Mouse (Mus musculus) kidney, adult 2 months (tissue): Measurements from ENCODE around the gene Zfp143. TPM values are rescaled to one million over a fixed set of nuclear protein-coding genes. Genes with fewer than 3 reads are reported as not detected.

Source experiments
- DNase-seq: peaks from one replicate; pipeline ENCODE4 v3.0.0; 2021
- H3K27ac ChIP-seq: fragments of 200-500 bp; 2 replicates; pipeline ENCODE4 v1.5.1; 2012; ENCODE audit warnings: low read depth, low read length, control low read depth, inconsistent platforms; ENCODE audit not compliant: insufficient read depth
- H3K27me3 ChIP-seq: fragments of 200-500 bp; replicated peaks from 2 replicates; pipeline ENCODE4 v1.6.1; 2012; ENCODE audit warnings: mild to moderate bottlenecking, moderate library complexity, low read length, inconsistent platforms; ENCODE audit not compliant: control insufficient read depth, insufficient read depth
- H3K36me3 ChIP-seq: fragments of 200-500 bp; 2 replicates; pipeline ENCODE4 v1.6.1; 2012; ENCODE audit warnings: mild to moderate bottlenecking, moderate library complexity, low read length, inconsistent platforms; ENCODE audit not compliant: control insufficient read depth, insufficient read depth
- H3K4me1 ChIP-seq: fragments of 200-500 bp; 2 replicates; pipeline ENCODE4 v1.6.1; 2011; ENCODE audit warnings: low read length; ENCODE audit not compliant: control insufficient read depth, insufficient read depth
- H3K4me3 ChIP-seq: fragments of 200-500 bp; 2 replicates; pipeline ENCODE4 v1.5.1; 2011; ENCODE audit warnings: mild to moderate bottlenecking, low read depth, low read length, control low read depth; ENCODE audit not compliant: insufficient read depth
- CTCF ChIP-seq: fragments of 200-500 bp; conservative IDR thresholded peaks from 2 replicates; pipeline ENCODE4 v1.5.1; 2011; ENCODE audit warnings: low read depth, mild to moderate bottlenecking, control low read depth, low read length, moderate library complexity, mixed read lengths; ENCODE audit not compliant: insufficient read depth, insufficient read length
- POLR2A ChIP-seq: fragments of 200-500 bp; IDR thresholded peaks from one replicate; pipeline ENCODE4 v1.6.1; 2011; ENCODE audit warnings: low read depth, low read length, control low read depth
- WGBS: fragments of 180-500 bp; shearing (Covaris S2); methylation state at CpG from one replicate; pipeline ENCODE4 v1.1.7; 2018; 5-methylcytosine and 5-hydroxymethylcytosine counted together
- polyA plus RNA-seq: library from polyadenylated mRNA; depleted of rRNA; stranded (reverse); fragments of >200 nt; gene quantifications from 2 replicates; pipeline ENCODE4 v1.2.3, GENCODE M21; 2012

Zfp143 gene
- polyA plus RNA-seq, 1 experiment = 9.4 TPM

DNA sequence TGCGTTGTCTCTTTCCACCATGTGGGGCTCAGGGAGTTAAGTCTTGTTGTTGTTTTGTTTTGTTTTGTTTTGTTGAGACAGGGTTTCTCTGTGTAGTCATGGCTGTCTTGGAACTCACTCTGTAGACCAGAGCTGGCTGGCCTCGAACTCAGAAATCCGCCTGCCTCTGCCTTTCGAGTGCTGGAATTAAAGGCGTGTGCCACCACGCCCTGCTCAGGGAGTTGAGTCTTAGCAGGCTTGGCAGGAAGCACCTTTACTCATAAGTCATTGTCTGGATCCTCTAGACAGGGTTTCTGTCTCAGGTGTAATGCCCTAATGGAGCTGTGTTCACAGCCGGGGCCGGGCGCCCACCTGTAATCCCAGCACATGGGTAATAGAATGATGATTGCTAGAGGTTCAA lies 2.7 kb downstream of the Zfp143 start:
- no peak overlapping the region for H3K27ac ChIP-seq
- H3K27me3 ChIP-seq = no peaks in the 10 kb centered on the region
- no peaks in the 10 kb centered on the region; the same call in 1 of the 2 replicates for H3K36me3 ChIP-seq
- TF ChIP-seq POLR2A (no peak), CTCF (no peak)
- H3K4me3 ChIP-seq = no peak overlapping the region
- DNase-seq = no peak
- 97% methylated on average over 9 of the region's 9 CpGs for WGBS
- H3K4me1 ChIP-seq = peaks cover 5% of the 10 kb centered on the region; the same call in 1 of the 2 replicates

- Histone ChIP-seq H3K36me3 (peaks cover 2% of the 10 kb centered on the region), H3K4me3 (no peak overlapping the region), H3K27ac (no peak overlapping the region), H3K4me1 (no peaks in the 10 kb centered on the region), H3K27me3 (no peaks in the 10 kb centered on the region)
- no peak for TF ChIP-seq CTCF
- TF ChIP-seq POLR2A = no peak
- DNase-seq = no peak
- 82% methylated on average over 2 of the region's 2 CpGs for WGBS
These were observed 8.1 kb downstream of the Zfp143 start for GRCm38 (mm10) chr7:110069070-110069469.

DNA sequence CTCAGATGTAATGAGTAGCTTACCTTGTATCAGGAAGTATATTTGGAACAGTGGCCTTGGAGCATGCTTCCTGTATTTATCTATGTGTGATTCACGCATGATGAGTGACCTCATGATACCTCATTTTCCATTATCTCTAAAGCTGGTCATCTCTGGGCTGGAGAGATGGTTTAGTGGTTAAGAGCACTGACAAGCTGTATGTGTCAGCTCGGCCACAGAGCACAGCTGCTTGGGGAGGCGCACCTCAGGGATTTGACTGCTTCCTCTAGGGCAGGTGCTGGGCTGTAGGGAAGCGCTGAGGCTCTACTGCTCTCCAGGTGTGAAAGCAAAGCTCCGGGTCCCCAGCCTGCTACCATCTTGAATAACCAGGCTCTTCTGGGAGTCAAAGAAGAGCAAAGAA lies 17.2 kb downstream of the Zfp143 start:
- Histone ChIP-seq H3K36me3 (peaks cover 7% of the 10 kb centered on the region; the same call in 1 of the 2 replicates), H3K27ac (no peak overlapping the region), H3K4me3 (no peak overlapping the region), H3K4me1 (no peaks in the 10 kb centered on the region), H3K27me3 (no peaks in the 10 kb centered on the region)
- DNase-seq = no peak
- WGBS = 93% methylated on average over 5 of the region's 5 CpGs
- no peak for TF ChIP-seq POLR2A
- no peak for TF ChIP-seq CTCF

GRCm38 (mm10) chr7:110083386-110084165 lies 22.6 kb downstream of the Zfp143 start:
- Histone ChIP-seq H3K27ac (no peak overlapping the region), H3K36me3 (peaks cover 1% of the 10 kb centered on the region), H3K4me3 (no peak overlapping the region), H3K4me1 (no peaks in the 10 kb centered on the region; the same call in 1 of the 2 replicates), H3K27me3 (no peaks in the 10 kb centered on the region)
- no peak for TF ChIP-seq POLR2A
- peak; percentile 32; the same call in 1 of the 2 replicates for TF ChIP-seq CTCF
- 61% methylated on average over 13 of the region's 13 CpGs for WGBS
- peak; percentile 69 for DNase-seq

DNA sequence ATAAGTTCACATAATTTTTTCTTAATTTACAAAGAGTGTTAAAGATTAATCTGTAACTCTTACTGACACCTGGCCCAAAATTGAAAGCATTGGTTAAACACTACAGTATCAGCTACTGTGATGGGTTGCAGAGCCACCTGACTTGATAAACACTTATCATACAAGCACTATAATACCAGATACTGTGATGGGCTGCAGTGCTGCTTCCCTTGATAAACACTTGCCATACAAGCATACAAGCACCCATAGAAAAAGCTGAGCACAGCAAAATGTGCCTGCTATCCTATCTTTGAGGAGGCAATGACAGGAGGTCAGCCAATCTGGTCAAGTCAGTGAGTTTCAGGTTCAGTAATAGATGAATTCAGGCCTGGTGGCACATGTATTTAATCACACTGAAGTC lies 24.2 kb downstream of the Zfp143 start:
- TF ChIP-seq CTCF = no peak
- TF ChIP-seq POLR2A = no peak
- no peaks in the 10 kb centered on the region; the same call in 1 of the 2 replicates for H3K4me1 ChIP-seq
- DNase-seq = no peak
- no peak overlapping the region for H3K27ac ChIP-seq
- H3K27me3 ChIP-seq = no peaks in the 10 kb centered on the region
- no peak overlapping the region for H3K4me3 ChIP-seq
- no peaks in the 10 kb centered on the region; the same call in none of the 2 replicates for H3K36me3 ChIP-seq

GRCm38 (mm10) chr7:110087914-110088313 lies 26.9 kb downstream of the Zfp143 start:
- Histone ChIP-seq H3K36me3 (peaks cover 7% of the 10 kb centered on the region), H3K27me3 (no peaks in the 10 kb centered on the region), H3K4me3 (no peak overlapping the region), H3K4me1 (no peaks in the 10 kb centered on the region; the same call in 1 of the 2 replicates), H3K27ac (no peak overlapping the region)
- WGBS = 38% methylated on average over 4 of the region's 4 CpGs
- DNase-seq = peak; percentile 36
- TF ChIP-seq CTCF (no peak), POLR2A (no peak)

DNA sequence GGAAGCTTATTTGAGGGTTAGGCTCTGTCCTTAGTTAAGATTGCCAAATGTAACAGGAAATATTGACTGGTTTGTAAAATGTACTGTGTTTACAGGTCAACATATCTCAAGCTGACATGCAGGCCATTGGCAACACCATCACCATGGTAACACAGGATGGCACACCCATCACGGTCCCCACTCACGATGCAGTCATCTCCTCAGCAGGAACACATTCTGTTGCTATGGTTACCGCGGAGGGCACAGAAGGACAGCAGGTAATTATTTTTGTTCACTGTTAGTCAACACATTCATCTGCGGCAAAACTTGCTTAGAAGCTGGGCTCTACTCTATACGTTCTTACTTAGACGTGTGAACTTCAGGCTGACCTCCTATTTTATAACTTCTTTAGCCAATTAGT lies 30.7 kb downstream of the Zfp143 start:
- peaks cover 17% of the 10 kb centered on the region for H3K36me3 ChIP-seq
- TF ChIP-seq POLR2A = no peak
- TF ChIP-seq CTCF = no peak
- no peak overlapping the region for H3K27ac ChIP-seq
- DNase-seq = no peak
- no peaks in the 10 kb centered on the region for H3K27me3 ChIP-seq
- H3K4me1 ChIP-seq = peaks cover 12% of the 10 kb centered on the region; the same call in 1 of the 2 replicates
- no peak overlapping the region for H3K4me3 ChIP-seq
- 76% methylated on average over 7 of the region's 7 CpGs for WGBS
